Mouse (Mus musculus) brain, adult 2 months (tissue): ENCODE measurements around the gene Pten.
A peak's percentile ranks its signal among the peaks of the same experiment; 100 is the strongest.

ENCODE experiments used
- DNase-seq: peaks from one replicate; pipeline ENCODE4 v3.0.0; 2011; ENCODE audit warnings: low read depth, low spot score

The Pten gene

DNA sequence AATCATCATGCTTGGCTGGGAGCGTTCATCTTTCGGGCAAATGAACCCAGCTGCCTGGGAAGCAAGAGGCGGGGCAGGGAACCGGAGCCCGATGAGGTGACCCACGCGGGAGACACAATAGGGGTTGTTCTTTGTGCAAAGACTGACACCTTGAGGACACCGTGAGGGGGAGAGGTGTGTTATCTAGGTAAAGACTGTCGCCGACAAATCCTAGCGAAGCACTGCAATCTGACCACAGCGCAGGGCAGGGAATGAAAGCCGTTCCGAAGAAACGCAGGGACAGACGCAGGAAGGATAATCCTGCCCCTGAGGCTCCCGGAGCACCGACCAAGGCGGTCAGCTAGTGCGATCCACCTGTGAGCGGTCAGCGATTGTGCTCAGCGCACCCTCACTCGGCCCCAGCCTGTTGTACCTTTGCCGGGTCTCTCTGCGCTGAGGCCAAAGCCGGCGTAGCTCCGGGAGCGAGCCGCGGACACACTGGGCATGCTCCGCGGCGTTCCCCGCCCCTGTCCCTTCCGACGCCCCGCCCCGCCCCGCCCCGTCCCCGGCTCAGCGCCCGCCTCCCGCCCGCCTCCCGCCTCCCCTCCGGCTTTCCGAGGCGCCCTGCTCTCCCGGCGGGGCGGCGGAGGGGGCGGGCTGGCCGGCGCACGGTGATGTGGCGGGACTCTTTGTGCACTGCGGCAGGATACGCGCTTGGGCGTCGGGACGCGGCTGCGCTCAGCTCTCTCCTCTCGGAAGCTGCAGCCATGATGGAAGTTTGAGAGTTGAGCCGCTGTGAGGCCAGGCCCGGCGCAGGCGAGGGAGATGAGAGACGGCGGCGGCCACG, at the start of gene Pten:
Gene Pten, plus strand, starts transcription at position 598 of the 826 bp plus-strand sequence.
- DNase-seq: peak; percentile 99

DNA sequence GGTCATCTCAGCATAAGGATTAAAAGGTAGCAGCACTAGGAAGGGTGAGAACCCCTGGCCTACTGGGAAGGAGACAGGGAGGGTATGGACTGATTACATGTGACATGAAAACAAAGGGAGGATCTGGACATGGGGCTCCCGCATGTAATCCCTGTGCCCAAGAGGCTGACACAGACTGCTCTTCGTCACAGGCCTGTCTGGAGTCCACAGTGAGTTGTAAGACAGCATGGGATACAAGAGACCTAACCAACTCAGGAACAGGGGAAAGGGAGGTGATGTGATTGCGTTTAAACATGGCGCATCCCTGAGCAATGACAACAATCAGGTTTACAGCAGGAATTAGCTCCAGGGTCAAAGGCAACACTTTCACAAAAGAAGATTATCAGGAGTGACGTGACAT, 48.3 kb upstream of the Pten start:
- DNase-seq: no peak

DNA sequence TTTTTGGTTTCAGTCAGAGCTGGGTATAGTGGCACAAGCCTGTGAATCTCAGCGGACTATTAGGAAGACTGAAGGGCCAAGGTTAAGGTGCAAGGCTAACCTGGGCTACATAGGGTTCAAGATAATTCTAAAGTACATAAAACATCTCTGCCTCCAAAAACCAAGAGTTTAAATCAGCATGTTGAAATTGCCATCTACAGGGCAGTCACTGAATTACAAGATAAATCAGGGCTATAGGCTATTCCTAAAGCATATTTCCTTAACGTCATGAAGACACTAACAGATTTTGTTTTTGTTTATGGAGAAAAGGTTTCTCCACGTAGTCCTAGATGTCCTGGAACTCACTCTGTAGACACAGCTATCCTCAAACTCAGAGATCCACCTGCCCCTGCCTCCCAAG, 47.0 kb upstream of the Pten start:
- peak; percentile 51 for DNase-seq

DNA sequence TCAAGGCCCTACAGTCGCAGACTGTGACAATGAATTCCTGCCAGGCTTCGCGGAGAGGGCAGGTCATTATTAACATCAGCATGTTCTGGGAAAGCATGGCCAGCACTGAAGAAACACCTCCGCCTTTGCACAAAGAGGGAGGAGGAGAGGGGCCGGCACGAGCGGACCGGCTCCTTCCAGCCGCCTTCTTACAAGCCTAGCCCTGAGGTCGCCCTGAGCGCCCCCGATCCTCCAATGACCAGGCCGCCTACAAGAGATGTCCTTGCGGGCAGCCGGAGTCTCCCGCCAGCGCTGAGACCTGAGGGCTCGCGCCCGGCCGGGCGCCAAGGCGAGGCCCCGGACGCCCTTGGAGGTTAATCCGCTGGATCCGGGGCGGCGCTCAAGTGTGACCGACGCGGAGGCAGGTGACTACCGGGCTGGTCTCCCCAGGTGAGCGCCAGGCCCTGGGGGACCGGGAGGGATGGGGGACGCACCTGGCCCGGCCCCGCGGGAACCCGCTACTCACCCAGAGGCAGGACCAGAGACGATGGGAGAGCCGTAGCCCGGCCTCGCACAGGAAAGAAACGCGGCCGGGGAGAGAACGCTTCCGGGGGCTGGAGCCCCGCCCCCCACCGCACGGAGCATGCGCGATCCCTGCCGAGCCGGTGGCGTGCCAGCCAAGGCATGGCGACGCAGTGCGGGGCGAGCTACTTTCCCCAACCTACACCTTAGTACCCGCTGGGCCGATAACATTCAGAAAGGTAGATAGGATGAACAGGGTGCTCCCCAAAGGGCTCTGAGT, 45.3 kb upstream of the Pten start:
- DNase-seq: peak; percentile 93

DNA sequence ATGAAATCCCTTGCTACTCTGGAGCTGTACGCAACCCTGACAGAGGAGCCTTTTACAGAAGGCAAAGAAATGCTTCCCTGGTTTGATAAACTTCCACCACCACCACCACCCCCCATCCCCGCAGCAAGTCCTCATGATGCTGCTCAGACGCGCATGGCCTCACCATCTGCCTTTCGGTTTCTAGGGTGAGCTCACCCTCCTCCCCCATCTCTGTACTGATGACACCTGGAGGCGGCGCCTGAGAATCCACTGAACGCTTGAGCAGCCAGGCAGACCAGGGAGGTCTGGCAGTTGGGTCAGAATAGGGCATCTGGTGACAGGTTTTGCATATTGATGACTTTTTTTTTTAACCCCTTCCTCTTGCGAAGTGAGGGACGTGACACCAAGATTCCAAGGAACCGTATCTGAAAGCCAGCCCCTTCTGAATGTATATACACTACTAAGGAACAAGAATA, 44.7 kb upstream of the Pten start:
- peak; percentile 97 for DNase-seq

GRCm38 (mm10) chr19:32713471-32713870, 43.8 kb upstream of the Pten start:
- DNase-seq: no peak

- DNase-seq: peak; percentile 93
Observed at GRCm38 (mm10) chr19:32715201-32715600, 42.1 kb upstream of the Pten start.

- DNase-seq: no peak
Observed at GRCm38 (mm10) chr19:32715681-32716080, 41.6 kb upstream of the Pten start.

DNA sequence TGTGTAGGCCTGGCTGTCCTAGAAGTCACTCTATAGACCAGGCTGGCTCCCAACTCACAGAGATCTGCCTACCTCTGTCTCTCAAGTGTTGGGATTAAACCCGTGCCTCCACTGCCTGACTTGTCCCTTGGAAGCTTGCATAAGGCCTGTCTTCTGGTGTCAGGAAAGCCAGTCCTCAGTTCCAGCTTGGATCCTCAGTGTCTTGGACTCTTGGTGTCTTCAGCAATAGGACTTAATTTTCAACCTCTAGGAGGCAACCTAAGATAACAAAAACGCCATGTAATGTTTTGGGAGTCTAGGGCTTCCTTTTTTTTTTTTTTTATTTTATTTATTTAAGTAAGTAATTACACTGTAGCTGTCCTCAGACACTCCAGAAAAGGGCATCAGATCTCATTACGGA, 39.7 kb upstream of the Pten start:
- peak; percentile 30 for DNase-seq

DNA sequence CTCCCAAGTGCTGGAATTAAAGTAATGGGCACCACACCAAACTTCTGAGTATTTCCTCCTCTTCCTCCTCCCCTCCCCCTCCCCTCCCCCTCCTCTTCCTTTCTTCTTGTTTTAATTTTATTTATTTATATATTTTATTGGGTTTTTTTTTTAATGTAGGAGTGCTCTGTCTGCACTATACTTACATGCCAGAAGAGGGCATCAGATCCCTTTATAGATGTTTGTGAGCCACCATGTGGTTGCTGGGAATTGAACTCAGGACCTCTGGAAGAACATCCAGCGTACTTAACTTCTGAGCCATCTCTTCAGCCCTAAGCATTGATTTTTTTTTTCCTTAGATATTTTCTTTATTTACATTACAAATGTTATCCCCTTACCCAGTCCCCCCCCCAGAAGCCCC, 37.0 kb upstream of the Pten start:
- no peak for DNase-seq

DNA sequence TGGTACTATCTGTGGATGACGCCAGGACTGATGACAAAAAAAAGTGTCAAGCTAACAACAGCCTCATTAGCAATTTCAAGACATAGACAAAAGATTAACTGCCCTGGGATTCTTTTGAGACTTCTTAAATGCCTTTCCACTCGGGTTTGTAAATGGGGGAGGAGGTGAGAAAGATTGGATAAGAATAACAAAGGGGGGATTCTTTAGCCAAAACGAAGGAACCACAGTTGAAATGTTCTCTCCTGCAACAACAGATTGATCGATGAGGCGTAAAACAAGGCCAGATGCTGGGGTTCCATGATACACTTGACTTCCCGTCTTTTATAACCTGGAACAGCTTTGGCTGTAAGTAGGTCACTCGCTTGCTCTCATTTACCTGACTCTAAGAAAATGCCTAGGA, 33.5 kb upstream of the Pten start:
- DNase-seq: peak; percentile 20

- DNase-seq: no peak
Observed at GRCm38 (mm10) chr19:32726451-32727325, 30.6 kb upstream of the Pten start.

DNA sequence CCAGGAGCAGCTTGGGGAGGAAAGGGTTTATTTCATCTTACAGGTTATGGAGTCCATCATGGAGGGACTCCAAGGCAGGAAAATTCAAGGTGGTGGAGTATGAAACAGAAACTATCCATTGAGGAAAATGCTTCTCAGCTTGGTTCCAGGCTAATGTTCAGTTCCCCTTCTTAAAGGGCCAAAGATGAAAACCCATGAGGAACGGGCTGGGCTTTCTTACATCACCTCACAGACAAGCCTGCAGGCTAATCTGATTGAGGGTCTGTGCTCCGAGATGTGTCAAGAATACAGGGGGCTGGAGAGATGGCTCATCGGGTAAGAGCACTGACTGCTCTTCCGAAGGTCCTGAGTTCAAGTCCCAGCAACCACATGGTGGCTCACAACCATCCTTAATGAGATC, 27.5 kb upstream of the Pten start:
- DNase-seq: no peak

DNA sequence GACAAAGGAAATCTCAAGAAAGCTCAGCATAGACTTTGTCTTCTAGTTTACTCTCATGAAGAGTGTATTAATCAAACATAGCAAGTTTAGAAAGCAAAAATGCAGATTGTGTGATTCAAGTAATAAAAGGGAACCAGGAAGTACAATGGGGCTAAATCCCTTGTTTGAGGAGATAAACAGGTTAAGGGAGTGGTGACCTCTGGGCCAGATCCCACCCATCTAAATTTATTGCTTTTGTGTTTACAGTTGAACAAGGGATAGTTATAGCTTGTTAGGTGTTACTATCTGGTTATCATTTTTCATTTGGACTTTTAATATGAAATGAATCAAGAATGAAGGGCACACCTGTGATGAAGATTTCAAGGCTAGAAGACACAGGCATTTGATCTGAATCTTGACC, 24.4 kb upstream of the Pten start:
- no peak for DNase-seq

DNA sequence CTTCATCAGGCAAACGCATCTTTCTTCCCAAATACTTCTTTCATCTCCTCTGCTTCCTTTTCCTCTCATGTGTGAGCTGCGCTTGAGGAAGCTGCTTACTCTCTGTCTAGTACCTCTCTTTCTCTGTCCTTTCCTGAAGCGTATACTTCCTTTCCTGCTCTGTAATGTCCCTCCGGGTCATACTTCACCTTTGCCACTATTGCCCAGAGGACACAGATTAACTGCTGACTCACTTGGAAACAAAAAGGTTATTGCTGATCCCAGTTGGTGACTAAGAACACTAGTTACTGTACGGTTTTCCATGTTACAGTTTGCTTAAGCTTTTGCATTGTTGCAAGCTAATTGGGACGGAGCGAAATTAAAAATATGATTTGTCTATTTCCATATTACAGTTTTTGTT, 19.5 kb upstream of the Pten start:
- no peak for DNase-seq

GRCm38 (mm10) chr19:32739686-32740085, 17.6 kb upstream of the Pten start, which contains the start of gene Atad1:
Atad1 (minus strand) TSS chr19:32739786.
- no peak for DNase-seq

DNA sequence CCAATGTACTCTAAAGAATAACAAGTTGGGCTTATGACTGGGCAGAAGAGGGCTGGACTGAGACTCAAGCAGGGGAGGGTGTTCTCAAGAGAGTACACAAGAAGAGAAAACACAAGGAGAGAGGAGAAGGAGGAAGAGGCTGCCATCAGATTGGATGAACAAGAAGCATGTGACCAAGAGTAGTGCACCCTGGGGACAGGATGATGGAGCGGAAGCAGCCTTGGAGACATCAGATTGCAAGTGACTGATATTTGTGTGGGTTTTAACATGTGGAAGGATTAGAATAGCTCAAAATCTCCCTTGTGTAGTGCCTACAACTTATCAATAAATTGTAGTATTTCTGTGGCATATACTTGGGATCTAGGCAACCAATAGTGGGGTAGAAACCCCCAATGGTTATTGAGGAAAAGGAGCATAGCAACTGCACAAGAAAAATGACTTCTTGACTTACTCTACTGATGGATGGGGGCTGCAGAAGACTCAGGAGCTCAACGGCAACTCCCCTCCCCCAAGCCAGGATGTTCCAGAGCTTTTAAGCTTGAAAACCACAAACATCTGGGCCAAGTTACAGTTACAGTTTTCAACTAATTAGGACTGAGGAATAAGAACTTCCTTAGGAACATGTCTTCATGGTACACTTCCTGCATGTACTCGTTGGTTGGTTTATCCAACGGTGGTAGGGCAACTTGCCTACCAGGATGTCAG, 16.5 kb upstream of the Pten start:
- no peak for DNase-seq

DNA sequence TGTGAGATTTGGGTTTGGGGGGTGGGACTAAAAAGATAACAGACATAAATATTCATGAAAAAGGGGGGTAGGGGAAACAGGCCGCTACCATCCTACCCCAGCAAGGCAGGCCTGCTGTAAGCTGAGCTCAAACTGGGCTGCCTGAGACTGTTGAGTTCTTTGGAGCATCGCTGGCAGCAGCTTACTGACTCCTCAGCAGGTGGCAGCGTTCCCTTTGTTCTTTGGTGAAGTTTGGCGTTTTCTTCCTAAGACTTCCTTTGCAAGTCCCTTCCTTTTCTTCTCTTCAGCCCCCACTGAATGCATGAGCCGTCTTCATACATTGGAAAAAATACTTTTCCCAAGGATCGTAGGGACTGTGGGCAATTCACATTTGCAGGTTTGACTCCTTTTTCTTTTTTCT, 7.9 kb upstream of the Pten start:
- peak; percentile 89 for DNase-seq

- no peak for DNase-seq
Observed at GRCm38 (mm10) chr19:32752357-32752756, 4.9 kb upstream of the Pten start.

- no peak for DNase-seq
Observed at GRCm38 (mm10) chr19:32753386-32753785, 3.9 kb upstream of the Pten start.
